Mouse (Mus musculus) intestine, embryonic 14.5 days (tissue): ENCODE measurements at regions not wholly inside any gene's neighbourhood (a gene's known extent, or its start where the extent isn't known, plus 50 kb on each side); places are given as distances from the start of the nearest gene placed in this dataset.
A peak's percentile ranks its signal among the peaks of the same experiment; 100 is the strongest.

Source experiments
- ATAC-seq: fragments of 200-750 bp; cut with Nextera tagmentation; replicated peaks from 2 replicates; pipeline ENCODE4 v1.8.0; 2017; ENCODE audit warnings: low read depth, moderate number of reproducible peaks, moderate TSS enrichment, moderate library complexity; ENCODE audit not compliant: low FRiP score, low TSS enrichment
- DNase-seq: peaks from one replicate; pipeline ENCODE4 v3.0.0-alpha.2; 2018; ENCODE audit warnings: low spot score
- H3K27ac ChIP-seq: fragments of 300-500 bp; sonication (generic); 2 replicates; pipeline ENCODE4 v1.5.1; 2014; ENCODE audit warnings: low read depth, mild to moderate bottlenecking, control low read depth
- H3K27me3 ChIP-seq: fragments of 300-500 bp; sonication (generic); replicated peaks from 2 replicates; pipeline ENCODE4 v1.6.1; 2014; ENCODE audit warnings: low read length, control low read depth; ENCODE audit not compliant: control insufficient read depth, insufficient read depth
- H3K36me3 ChIP-seq: fragments of 300-500 bp; sonication (generic); 2 replicates; pipeline ENCODE4 v1.6.1; 2014; ENCODE audit warnings: low read length, control low read depth; ENCODE audit not compliant: control insufficient read depth, insufficient read depth
- H3K4me1 ChIP-seq: fragments of 300-500 bp; sonication (generic); replicated peaks from 2 replicates; pipeline ENCODE4 v1.6.1; 2014; ENCODE audit warnings: low read length, control low read depth, mixed read lengths; ENCODE audit not compliant: control insufficient read depth, insufficient read depth
- H3K4me2 ChIP-seq: fragments of 300-500 bp; sonication (generic); 2 replicates; pipeline ENCODE4 v1.6.1; 2014; ENCODE audit warnings: low read length
- H3K4me3 ChIP-seq: fragments of 300-500 bp; sonication (generic); 2 replicates; pipeline ENCODE4 v1.5.1; 2014; ENCODE audit warnings: low read depth, low read length, control low read depth, mixed read lengths
- H3K9ac ChIP-seq: fragments of 300-500 bp; sonication (generic); 2 replicates; pipeline ENCODE4 v1.6.1; 2014; ENCODE audit warnings: mild to moderate bottlenecking, low read length
- H3K9me3 ChIP-seq: fragments of 300-500 bp; sonication (generic); 2 replicates; pipeline ENCODE4 v1.6.1; 2016; ENCODE audit warnings: low read length, control low read depth; ENCODE audit not compliant: control insufficient read depth
- WGBS: fragments of 180-500 bp; shearing (Covaris S2); extraction: QIAGEN DNeasy Blood & Tissue Kit; methylation state at CpG from one replicate; pipeline ENCODE4 v1.1.7; 2014; 5-methylcytosine and 5-hydroxymethylcytosine counted together

GRCm38 (mm10) chr7:133521936-133522335, 80.0 kb downstream of the Tex36 start:
- no peak overlapping the region for H3K4me2 ChIP-seq
- ATAC-seq: no peak
- 86% methylated on average over 3 of the region's 3 CpGs for WGBS
- no peaks in the 10 kb centered on the region for H3K9me3 ChIP-seq
- H3K4me3 ChIP-seq: no peak overlapping the region
- no peaks in the 10 kb centered on the region for H3K4me1 ChIP-seq
- DNase-seq: peak; percentile 24
- H3K36me3 ChIP-seq: no peaks in the 10 kb centered on the region
- H3K27me3 ChIP-seq: no peaks in the 10 kb centered on the region
- H3K9ac ChIP-seq: no peak overlapping the region
- no peak overlapping the region for H3K27ac ChIP-seq

GRCm38 (mm10) chr7:133518926-133519325, 83.0 kb downstream of the Tex36 start:
- Histone ChIP-seq H3K36me3 (no peaks in the 10 kb centered on the region), H3K9ac (no peak overlapping the region), H3K4me3 (no peak overlapping the region), H3K9me3 (no peaks in the 10 kb centered on the region), H3K27me3 (no peaks in the 10 kb centered on the region), H3K4me2 (no peak overlapping the region), H3K27ac (no peak overlapping the region), H3K4me1 (no peaks in the 10 kb centered on the region)
- WGBS: 85% methylated on average over 3 of the region's 3 CpGs
- DNase-seq (peak; percentile 33), ATAC-seq (no peak)

- Histone ChIP-seq H3K36me3 (no peaks in the 10 kb centered on the region), H3K9me3 (no peaks in the 10 kb centered on the region), H3K4me1 (no peaks in the 10 kb centered on the region), H3K27me3 (no peaks in the 10 kb centered on the region), H3K4me3 (no peak overlapping the region), H3K9ac (no peak overlapping the region), H3K4me2 (no peak overlapping the region), H3K27ac (no peak overlapping the region)
- no peak for ATAC-seq
- peak; percentile 23 for DNase-seq
- WGBS: 90% methylated on average over 5 of the region's 5 CpGs
Observed at GRCm38 (mm10) chr7:133517576-133517975, 84.4 kb downstream of the Tex36 start.

GRCm38 (mm10) chr7:133510926-133511325, 91.0 kb downstream of the Tex36 start:
- H3K4me3 ChIP-seq: no peak overlapping the region
- WGBS: 44% methylated on average over 5 of the region's 5 CpGs
- no peak overlapping the region for H3K9ac ChIP-seq
- ATAC-seq (no peak), DNase-seq (peak; percentile 62)
- no peaks in the 10 kb centered on the region for H3K9me3 ChIP-seq
- H3K4me1 ChIP-seq: no peaks in the 10 kb centered on the region
- no peaks in the 10 kb centered on the region for H3K27me3 ChIP-seq
- no peak overlapping the region for H3K27ac ChIP-seq
- no peak overlapping the region for H3K4me2 ChIP-seq
- no peaks in the 10 kb centered on the region for H3K36me3 ChIP-seq

- no peak overlapping the region for H3K9ac ChIP-seq
- H3K4me2 ChIP-seq: no peak overlapping the region
- WGBS: 62% methylated on average over 4 of the region's 4 CpGs
- H3K9me3 ChIP-seq: no peaks in the 10 kb centered on the region
- no peaks in the 10 kb centered on the region for H3K4me1 ChIP-seq
- no peaks in the 10 kb centered on the region for H3K27me3 ChIP-seq
- H3K36me3 ChIP-seq: no peaks in the 10 kb centered on the region
- no peak for DNase-seq
- H3K27ac ChIP-seq: no peak overlapping the region
- ATAC-seq: no peak
- no peak overlapping the region for H3K4me3 ChIP-seq
Observed at GRCm38 (mm10) chr7:133509486-133509885, 92.5 kb downstream of the Tex36 start.

- ATAC-seq: no peak
- Histone ChIP-seq H3K4me2 (no peak overlapping the region), H3K4me3 (no peak overlapping the region), H3K27ac (no peak overlapping the region), H3K9me3 (no peaks in the 10 kb centered on the region), H3K4me1 (no peaks in the 10 kb centered on the region), H3K27me3 (no peaks in the 10 kb centered on the region), H3K9ac (no peak overlapping the region), H3K36me3 (no peaks in the 10 kb centered on the region)
- 71% methylated on average over 11 of the region's 11 CpGs for WGBS
- peak; percentile 41 for DNase-seq
Observed at GRCm38 (mm10) chr7:133508370-133509012, 93.5 kb downstream of the Tex36 start.

- DNase-seq (peak; percentile 13), ATAC-seq (no peak)
- no peak overlapping the region for H3K4me2 ChIP-seq
- no peaks in the 10 kb centered on the region for H3K36me3 ChIP-seq
- 95% methylated on average over 2 of the region's 2 CpGs for WGBS
- no peak overlapping the region for H3K27ac ChIP-seq
- H3K4me1 ChIP-seq: no peaks in the 10 kb centered on the region
- no peaks in the 10 kb centered on the region for H3K9me3 ChIP-seq
- no peaks in the 10 kb centered on the region for H3K27me3 ChIP-seq
- H3K9ac ChIP-seq: no peak overlapping the region
- no peak overlapping the region for H3K4me3 ChIP-seq
Observed at GRCm38 (mm10) chr7:133505628-133506027, 96.3 kb downstream of the Tex36 start.

- ATAC-seq: no peak
Observed at GRCm38 (mm10) chr7:133503946-133504345, 98.0 kb downstream of the Tex36 start.

GRCm38 (mm10) chr7:133502731-133503130, 99.2 kb downstream of the Tex36 start:
- DNase-seq: peak; percentile 13
- Histone ChIP-seq H3K9me3 (no peaks in the 10 kb centered on the region), H3K27ac (no peak overlapping the region), H3K36me3 (no peaks in the 10 kb centered on the region), H3K9ac (no peak overlapping the region), H3K4me1 (no peaks in the 10 kb centered on the region), H3K4me3 (no peak overlapping the region), H3K4me2 (no peak overlapping the region), H3K27me3 (no peaks in the 10 kb centered on the region)
- no peak for ATAC-seq
- WGBS: 55% methylated on average over 4 of the region's 4 CpGs

More at GRCm38 (mm10) chr7:133503946-133504345, 98.0 kb downstream of the Tex36 start:
- no peak for DNase-seq
- Histone ChIP-seq H3K9ac (no peak overlapping the region), H3K27me3 (no peaks in the 10 kb centered on the region), H3K27ac (no peak overlapping the region), H3K4me3 (no peak overlapping the region), H3K4me2 (no peak overlapping the region), H3K36me3 (no peaks in the 10 kb centered on the region), H3K4me1 (no peaks in the 10 kb centered on the region), H3K9me3 (no peaks in the 10 kb centered on the region)
- 72% methylated on average over 5 of the region's 5 CpGs for WGBS
